Mouse (Mus musculus) lung, embryonic 14.5 days (tissue): ENCODE measurements around the gene Ephb2. TPM values are rescaled to one million over a fixed set of nuclear protein-coding genes. Genes with fewer than 3 reads are reported as not detected.

ENCODE experiments used
- ATAC-seq: fragments of 200-750 bp; cut with Nextera tagmentation; 2 replicates; pipeline ENCODE4 v1.8.0; 2017; ENCODE audit warnings: mild to moderate bottlenecking, moderate TSS enrichment, moderate library complexity; ENCODE audit not compliant: insufficient read depth
- DNase-seq: peaks from one replicate; pipeline ENCODE4 v3.0.0-alpha.2; 2015
- H3K27ac ChIP-seq: fragments of 300-500 bp; sonication (generic); 2 replicates; pipeline ENCODE4 v1.5.1; 2014; ENCODE audit warnings: low read depth, mild to moderate bottlenecking, moderate library complexity
- H3K27me3 ChIP-seq: fragments of 300-500 bp; sonication (generic); 2 replicates; pipeline ENCODE4 v1.6.1; 2014; ENCODE audit warnings: low read length, control low read depth; ENCODE audit not compliant: insufficient read depth
- H3K36me3 ChIP-seq: fragments of 300-500 bp; sonication (generic); 2 replicates; pipeline ENCODE4 v1.6.1; 2014; ENCODE audit warnings: control low read depth; ENCODE audit not compliant: insufficient read depth
- H3K4me1 ChIP-seq: fragments of 300-500 bp; sonication (generic); 2 replicates; pipeline ENCODE4 v1.6.1; 2014; ENCODE audit warnings: antibody characterized with exemption, control low read depth; ENCODE audit not compliant: insufficient read depth
- H3K4me2 ChIP-seq: fragments of 300-500 bp; sonication (generic); 2 replicates; pipeline ENCODE4 v1.6.1; 2014; ENCODE audit warnings: mild to moderate bottlenecking
- H3K4me3 ChIP-seq: fragments of 300-500 bp; sonication (generic); 2 replicates; pipeline ENCODE4 v1.5.1; 2014; ENCODE audit warnings: low read depth, low read length
- H3K9ac ChIP-seq: fragments of 300-500 bp; sonication (generic); 2 replicates; pipeline ENCODE4 v1.6.1; 2014
- H3K9me3 ChIP-seq: fragments of 300-500 bp; sonication (generic); 2 replicates; pipeline ENCODE4 v1.6.1; 2016; ENCODE audit warnings: low read depth, low read length, control low read depth
- CTCF ChIP-seq: IDR thresholded peaks from 2 replicates; pipeline ENCODE4 v1.5.1; 2016; ENCODE audit warnings: antibody characterized with exemption, low read depth
- WGBS: fragments of 180-500 bp; shearing (Covaris S2); extraction: QIAGEN DNeasy Blood & Tissue Kit; methylation state at CpG from one replicate; pipeline ENCODE4 v1.1.7; 2014; 5-methylcytosine and 5-hydroxymethylcytosine counted together
- polyA plus RNA-seq: library from polyadenylated mRNA; unstranded; fragments of >200 nt; fragmentation: Nextera tagmentation; extraction: Ambion mirVana; gene quantifications from 2 replicates; pipeline ENCODE4 v1.2.1, GENCODE M21; 2014

Gene Ephb2
- polyA plus RNA-seq, 1 experiment from 2014 or later, result 8.5 TPM

DNA sequence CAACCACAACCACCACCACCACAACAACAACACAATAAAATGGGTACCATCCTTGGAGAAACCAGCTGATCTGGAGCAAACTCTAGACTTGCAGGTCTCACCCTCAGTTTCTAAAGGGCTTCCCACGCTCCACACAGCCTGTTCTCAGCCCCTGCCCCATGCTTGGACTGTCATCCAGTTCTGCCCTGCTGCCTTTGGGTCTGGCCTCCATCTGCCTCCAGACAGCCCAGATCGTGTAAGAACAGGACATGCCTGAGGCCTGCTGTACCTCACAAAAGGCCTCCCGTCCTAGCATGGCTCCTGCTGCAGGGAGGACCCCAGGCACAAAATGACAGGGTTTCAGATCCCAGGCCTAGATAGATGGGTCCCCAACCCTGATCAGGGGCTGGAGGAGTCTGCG, 48.4 kb downstream of the Ephb2 start:
- H3K27ac ChIP-seq, result no peak overlapping the region
- DNase-seq (no peak), ATAC-seq (no peak)
- WGBS, result 61% methylated on average over 4 of the region's 4 CpGs
- no peak overlapping the region for H3K4me2 ChIP-seq
- H3K9me3 ChIP-seq, result no peaks in the 10 kb centered on the region
- no peaks in the 10 kb centered on the region for H3K36me3 ChIP-seq
- H3K4me1 ChIP-seq, result peaks cover 9% of the 10 kb centered on the region; the same call in 1 of the 2 replicates
- no peak overlapping the region for H3K4me3 ChIP-seq
- no peak for TF ChIP-seq CTCF
- H3K27me3 ChIP-seq, result no peaks in the 10 kb centered on the region
- no peak overlapping the region for H3K9ac ChIP-seq

DNA sequence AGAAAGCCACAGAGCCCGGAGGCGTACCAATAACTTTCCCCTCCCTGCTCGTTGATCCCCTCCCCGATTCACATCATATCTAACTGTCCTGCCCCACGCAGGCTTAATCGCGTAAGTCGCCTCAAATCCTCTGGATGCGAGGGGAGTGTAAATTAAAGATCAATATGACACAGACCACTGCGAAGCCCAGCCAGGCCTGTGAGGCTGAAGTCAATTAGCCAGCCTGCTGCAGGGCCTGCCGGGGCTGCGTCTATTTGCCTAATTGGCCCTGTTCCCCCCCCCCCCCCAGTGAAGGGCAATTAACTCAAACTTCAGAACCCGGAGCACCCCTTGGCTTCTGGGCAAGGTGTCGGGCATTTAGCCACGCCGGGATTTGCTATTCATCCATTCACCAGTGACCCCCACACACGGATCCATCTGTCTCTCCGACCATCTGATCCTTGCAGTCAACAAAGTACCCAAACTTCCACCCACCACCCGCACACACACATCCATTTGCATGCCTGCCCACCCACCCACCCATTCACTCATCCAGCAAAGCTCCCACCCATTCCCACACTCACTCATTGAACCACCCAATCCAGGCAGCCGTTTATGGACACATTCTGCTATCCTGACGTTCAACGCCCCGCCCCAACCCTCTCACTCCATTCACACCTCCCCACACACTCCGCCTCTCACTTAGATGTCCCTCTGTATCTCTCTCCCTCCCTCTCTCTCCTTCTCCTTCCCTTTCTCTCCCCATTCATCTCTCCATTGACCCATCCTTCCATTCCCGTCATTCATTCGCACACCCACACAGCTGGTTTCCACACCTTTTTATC, 49.1 kb downstream of the Ephb2 start:
- no peaks in the 10 kb centered on the region for H3K36me3 ChIP-seq

DNA sequence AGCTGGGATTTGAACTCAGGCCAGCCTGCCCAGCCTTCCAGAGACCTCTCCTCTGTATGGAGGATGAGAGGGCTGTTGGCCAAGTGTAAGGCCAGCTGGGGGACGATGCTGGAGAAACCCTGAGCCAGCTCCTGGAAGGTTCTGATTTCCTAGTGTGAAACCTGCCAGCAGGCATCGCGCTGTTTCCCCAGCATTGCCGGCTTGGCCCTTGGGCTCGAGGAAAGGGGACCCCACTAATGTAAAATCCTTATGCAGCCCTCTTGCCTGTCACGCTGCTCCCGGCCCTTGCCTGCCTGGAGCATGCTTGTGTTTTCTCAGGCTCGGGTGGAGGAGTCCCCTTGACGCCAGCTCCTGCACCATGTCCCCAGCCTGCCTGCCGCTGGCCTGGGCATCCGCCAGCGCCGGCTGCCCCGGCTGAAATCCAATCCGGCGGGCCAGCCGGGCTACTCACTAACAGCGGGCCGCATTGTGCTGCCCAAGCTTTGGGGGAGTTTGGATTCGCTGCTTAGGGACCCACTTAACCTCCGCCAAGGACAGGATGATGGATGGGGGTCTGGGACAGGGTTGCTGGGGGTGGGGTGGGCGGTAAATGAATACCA, 52.1 kb downstream of the Ephb2 start:
- Histone ChIP-seq H3K36me3 (no peaks in the 10 kb centered on the region), H3K27ac (peak overlapping the region; percentile 36; the same call in 1 of the 2 replicates), H3K9me3 (no peaks in the 10 kb centered on the region), H3K4me3 (no peak overlapping the region), H3K4me2 (no peak overlapping the region), H3K9ac (no peak overlapping the region), H3K27me3 (no peaks in the 10 kb centered on the region), H3K4me1 (peaks cover 13% of the 10 kb centered on the region; the same call in 1 of the 2 replicates)
- DNase-seq (peak; percentile 47), ATAC-seq (no peak)
- 22% methylated on average over 22 of the region's 22 CpGs for WGBS
- TF ChIP-seq CTCF, result no peak

More for the DNA sequence above, 49.1 kb downstream of the Ephb2 start:
- 48% methylated on average over 26 of the region's 26 CpGs for WGBS
- Histone ChIP-seq H3K4me1 (peaks cover 13% of the 10 kb centered on the region; the same call in 1 of the 2 replicates), H3K27ac (no peak overlapping the region), H3K4me2 (no peak overlapping the region), H3K4me3 (no peak overlapping the region), H3K27me3 (no peaks in the 10 kb centered on the region), H3K9ac (no peak overlapping the region), H3K9me3 (no peaks in the 10 kb centered on the region)
- DNase-seq (no peak), ATAC-seq (no peak)
- TF ChIP-seq CTCF, result no peak

DNA sequence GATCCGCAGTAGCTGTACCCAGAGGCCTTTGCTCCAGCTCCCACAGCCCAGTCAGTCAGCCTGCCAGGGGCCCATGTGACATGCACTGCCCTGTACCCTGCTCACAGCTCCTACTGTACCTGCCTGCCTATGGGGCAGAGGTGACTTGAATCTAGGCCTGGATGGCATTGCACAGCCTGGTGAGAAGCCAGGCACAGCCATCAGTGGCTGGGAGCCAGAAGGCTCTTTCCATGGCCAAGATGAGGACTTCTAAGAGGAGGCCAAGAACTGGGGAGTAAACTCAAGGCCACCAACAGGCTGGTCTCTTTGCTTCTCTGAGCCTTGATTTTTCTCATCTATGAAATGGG, 53.2 kb downstream of the Ephb2 start:
- Histone ChIP-seq H3K4me2 (no peak overlapping the region), H3K36me3 (no peaks in the 10 kb centered on the region), H3K4me3 (no peak overlapping the region), H3K9me3 (no peaks in the 10 kb centered on the region), H3K27me3 (no peaks in the 10 kb centered on the region), H3K9ac (no peak overlapping the region), H3K4me1 (peaks cover 13% of the 10 kb centered on the region; the same call in 1 of the 2 replicates), H3K27ac (no peak overlapping the region)
- 100% methylated on average over 1 of the region's 1 CpGs for WGBS
- ATAC-seq (peak; percentile 17; the same call in 1 of the 2 replicates), DNase-seq (no peak)
- no peak for TF ChIP-seq CTCF

DNA sequence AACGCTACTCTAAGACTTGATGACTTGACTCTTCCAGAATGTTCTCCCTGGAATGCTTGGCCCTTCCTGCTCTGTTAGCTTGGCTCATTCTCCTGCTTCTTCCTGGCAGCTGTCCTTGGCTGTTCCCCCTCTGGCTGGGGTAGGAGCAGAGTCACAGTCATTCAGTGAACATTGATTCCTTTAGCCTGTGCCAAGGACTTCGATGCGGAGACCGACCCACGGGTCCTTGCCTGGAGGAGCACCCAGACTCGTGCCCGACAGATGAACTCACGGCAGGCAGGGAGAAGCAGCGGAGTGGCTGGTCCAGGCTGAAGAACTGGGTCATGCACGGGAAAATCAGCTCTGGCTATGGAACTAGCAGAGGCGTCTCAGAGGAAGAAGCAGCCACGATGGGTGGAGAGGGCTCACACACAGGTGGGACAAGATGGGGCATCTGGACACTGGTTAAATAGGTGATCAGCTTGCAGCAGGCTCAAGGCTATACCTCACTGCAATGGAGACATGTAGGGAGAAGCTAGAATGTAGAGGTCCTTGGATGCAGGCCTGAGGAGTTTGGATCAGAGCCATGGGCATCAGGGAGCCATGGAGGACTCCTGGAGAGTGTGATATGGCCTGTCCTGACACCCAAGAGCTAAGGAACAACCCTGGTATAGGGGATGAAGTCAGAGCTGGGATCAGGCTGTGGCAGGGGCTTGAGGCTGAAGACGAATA, 53.8 kb downstream of the Ephb2 start:
- Histone ChIP-seq H3K4me1 (peaks cover 16% of the 10 kb centered on the region; the same call in 1 of the 2 replicates), H3K9me3 (no peaks in the 10 kb centered on the region), H3K27ac (peak overlapping the region; percentile 40; the same call in 1 of the 2 replicates), H3K27me3 (no peaks in the 10 kb centered on the region), H3K9ac (no peak overlapping the region), H3K4me2 (no peak overlapping the region), H3K36me3 (no peaks in the 10 kb centered on the region), H3K4me3 (no peak overlapping the region)
- peak; percentile 5; the same call in 1 of the 2 replicates for ATAC-seq
- peak; percentile 69 for DNase-seq
- 77% methylated on average over 13 of the region's 13 CpGs for WGBS
- TF ChIP-seq CTCF, result no peak

DNA sequence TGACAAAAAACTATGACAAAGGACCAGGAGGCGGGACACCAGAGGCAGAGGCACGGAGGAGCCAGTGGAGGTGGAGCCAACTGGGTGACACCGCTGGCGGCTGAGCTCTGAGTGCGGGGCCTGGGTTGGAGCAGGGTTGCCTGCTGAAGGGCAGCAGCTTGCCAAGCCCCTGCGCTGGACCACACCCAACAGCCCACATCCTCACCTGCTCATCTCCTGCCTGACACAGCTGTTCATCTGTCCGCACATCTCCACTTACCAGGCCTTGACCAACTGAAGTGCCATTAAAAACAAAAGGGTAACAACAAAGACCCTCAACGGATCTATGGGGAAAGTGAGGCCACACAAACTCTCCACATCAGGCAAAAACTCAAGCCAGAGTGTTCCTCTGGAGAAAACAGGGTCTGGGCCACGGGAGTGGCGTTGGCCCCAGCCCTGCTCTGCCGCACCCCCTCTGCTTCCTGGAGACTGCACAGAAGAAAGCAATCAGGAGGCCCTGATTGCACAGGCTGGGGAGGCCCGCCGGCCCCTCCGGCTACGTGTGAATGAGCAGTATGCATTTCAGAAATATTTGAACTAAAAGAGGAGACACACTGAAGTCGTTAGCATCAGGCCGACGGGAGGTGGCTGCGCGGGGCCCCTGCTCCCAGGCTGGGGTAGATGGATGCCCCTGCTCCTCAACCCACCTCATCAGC, 55.4 kb downstream of the Ephb2 start:
- no peak for TF ChIP-seq CTCF
- Histone ChIP-seq H3K27me3 (no peaks in the 10 kb centered on the region), H3K4me2 (no peak overlapping the region), H3K36me3 (no peaks in the 10 kb centered on the region), H3K9me3 (no peaks in the 10 kb centered on the region), H3K9ac (no peak overlapping the region), H3K4me1 (peaks cover 26% of the 10 kb centered on the region), H3K27ac (peak overlapping the region; percentile 24; the same call in 1 of the 2 replicates), H3K4me3 (no peak overlapping the region)
- DNase-seq (no peak), ATAC-seq (peak; percentile 26; the same call in 1 of the 2 replicates)
- 53% methylated on average over 20 of the region's 20 CpGs for WGBS
